Mouse (Mus musculus): Measurements from ENCODE around the gene Scn1a.

Scn1a gene

DNA sequence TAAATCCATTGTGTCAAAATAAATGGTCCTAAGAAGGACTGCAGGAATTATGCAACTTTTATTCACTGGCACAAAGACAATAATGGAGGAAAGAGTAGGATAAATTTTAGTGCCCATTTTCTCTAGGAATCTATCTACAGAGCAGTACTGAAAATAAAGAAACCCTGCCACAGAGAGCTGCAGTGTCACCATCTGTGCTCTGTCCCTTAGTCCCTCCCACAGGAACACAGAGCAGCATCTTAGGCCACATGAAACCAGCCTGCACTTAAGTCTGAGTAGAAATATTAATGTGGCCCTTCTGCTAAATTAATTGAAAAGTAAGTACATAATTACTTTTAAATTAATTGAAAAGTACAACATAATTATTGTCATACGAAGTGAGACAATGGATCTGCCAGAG, 196.6 kb downstream of the Scn1a start:
- DNase-seq (ENCODE audit: low read depth): no peak

DNA sequence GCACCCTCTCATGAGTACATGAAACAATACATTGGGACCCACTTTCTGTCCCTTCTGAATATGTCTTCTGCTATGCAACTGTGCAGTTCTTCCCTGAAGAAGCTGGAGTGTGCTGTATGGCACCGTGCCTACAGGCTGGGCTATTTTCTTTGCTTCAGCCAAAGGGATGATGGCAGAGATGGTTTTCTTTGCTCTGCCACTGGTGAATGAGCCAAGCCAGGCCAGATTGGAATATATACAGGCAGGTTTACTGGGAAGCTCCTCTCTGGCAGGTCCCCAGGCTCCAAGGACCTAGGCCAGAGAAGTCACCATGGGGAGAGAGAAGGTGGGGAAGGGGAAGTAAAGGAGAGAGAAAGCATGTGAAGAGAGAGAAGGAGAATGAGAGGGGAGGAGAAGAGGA, 200.3 kb downstream of the Scn1a start:
- DNase-seq (ENCODE audit: low read depth): no peak

DNA sequence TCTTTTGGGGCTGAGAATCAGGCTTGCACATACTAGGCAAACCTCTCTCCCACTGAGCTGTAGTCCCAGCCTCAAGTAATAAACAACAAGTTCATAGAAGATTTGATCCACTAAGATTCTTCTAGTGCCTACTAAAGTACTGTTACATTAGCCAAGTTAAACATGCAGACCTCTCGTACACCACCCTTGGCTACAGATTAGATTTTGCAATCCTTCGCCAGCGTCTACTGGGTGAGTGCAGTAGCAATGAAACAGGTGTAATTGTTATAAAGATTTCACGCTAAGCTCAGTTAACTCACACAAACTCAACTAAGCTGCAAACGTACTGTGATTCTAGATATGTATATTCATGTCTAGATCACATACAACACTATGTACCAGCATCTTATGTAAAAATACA, 201.8 kb downstream of the Scn1a start:
- DNase-seq (ENCODE audit: low read depth): no peak

DNA sequence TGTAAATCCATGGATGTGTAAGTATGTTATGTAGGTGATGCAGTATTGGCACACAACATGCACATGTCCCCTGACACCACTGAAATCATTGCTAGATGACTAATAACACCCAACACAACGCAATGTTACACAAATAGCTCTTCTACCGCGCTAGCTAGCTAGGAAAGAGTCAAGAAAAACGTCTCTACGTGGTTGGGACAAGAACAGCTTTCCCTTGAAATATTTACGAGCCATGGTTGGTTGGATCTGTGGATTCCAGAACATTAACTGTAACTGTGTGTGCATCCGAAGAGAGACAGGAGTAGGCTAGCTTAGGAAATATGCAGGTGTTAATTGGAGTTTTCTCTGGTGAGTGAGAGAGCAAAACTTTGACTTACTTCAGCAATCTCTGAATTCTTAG, 219.7 kb downstream of the Scn1a start:
- no peak for DNase-seq (ENCODE audit: low read depth)

All from induced T-regulatory cell, adult 2 months (primary cell).